21 mouse cellular contexts compared by ENCODE assay signal in genomic region chr6:33792604-33793003, GRCm38 (mm10).
A peak's percentile ranks its signal among the peaks of the same experiment; 100 is the strongest.
DNase-seq lines count a peak whose midpoint lies in the region; ATAC-seq lines count a peak whose summit lies in the region.
"Had no signal": no experiment of that assay in that cellular context is flagged by ENCODE, and none has a peak within 500 bp of the region (broad histone marks: within the 10 kb centered on the region; RNA-seq: fewer than 3 reads in every experiment).

No protein-coding gene starts in this region.

- no peak overlapping the region for H3K9ac ChIP-seq in hindbrain, embryonic 14.5 days
- H3K9ac ChIP-seq: heart, embryonic 12.5 days; hindbrain, embryonic 15.5 days; midbrain, embryonic 12.5 days; neural tube, embryonic 13.5 days had no signal

- 92% methylated on average over 2 of the region's 2 CpGs for WGBS in hindbrain, embryonic 14.5 days

- no peaks in the 10 kb centered on the region for H3K9me3 ChIP-seq in hindbrain, embryonic 14.5 days (ENCODE audit: control insufficient read depth, low read length)
- H3K9me3 ChIP-seq: heart, embryonic 12.5 days; hindbrain, embryonic 15.5 days; midbrain, embryonic 12.5 days; neural tube, embryonic 13.5 days had no signal

- no peaks in the 10 kb centered on the region for H3K27me3 ChIP-seq in hindbrain, embryonic 14.5 days (ENCODE audit: control insufficient read depth, insufficient read depth, low read length)
- H3K27me3 ChIP-seq: heart, embryonic 12.5 days; hindbrain, embryonic 15.5 days; midbrain, embryonic 12.5 days; neural tube, embryonic 13.5 days had no signal

- H3K4me3 ChIP-seq in hindbrain, embryonic 14.5 days (replicated peaks; ENCODE audit: low read length): no peak overlapping the region
- H3K4me3 ChIP-seq: heart, embryonic 12.5 days; hindbrain, embryonic 15.5 days; midbrain, embryonic 12.5 days; neural tube, embryonic 13.5 days had no signal

- ATAC-seq in hindbrain, embryonic 14.5 days (ENCODE audit: low FRiP score): no peak
- ATAC-seq: CD4-positive, CD25-positive, alpha-beta regulatory T cell, adult 4 months; intestine, embryonic 16.5 days; lung, postnatal 0 days had no signal

- H3K4me1 ChIP-seq in hindbrain, embryonic 14.5 days (replicated peaks; ENCODE audit: control insufficient read depth, insufficient read depth, low read length): no peaks in the 10 kb centered on the region
- H3K4me1 ChIP-seq: heart, embryonic 12.5 days; hindbrain, embryonic 15.5 days had no signal

- no peaks in the 10 kb centered on the region for H3K36me3 ChIP-seq in hindbrain, embryonic 14.5 days (replicated peaks; ENCODE audit: control insufficient read depth, insufficient read depth)
- H3K36me3 ChIP-seq: heart, embryonic 12.5 days; hindbrain, embryonic 15.5 days; midbrain, embryonic 12.5 days; neural tube, embryonic 13.5 days had no signal

- H3K4me2 ChIP-seq in hindbrain, embryonic 14.5 days (replicated peaks): no peak overlapping the region
- H3K4me2 ChIP-seq: heart, embryonic 12.5 days; hindbrain, embryonic 15.5 days; midbrain, embryonic 12.5 days; neural tube, embryonic 13.5 days had no signal

- H3K27ac ChIP-seq in hindbrain, embryonic 14.5 days: no peak overlapping the region
- H3K27ac ChIP-seq: hindbrain, embryonic 15.5 days; midbrain, embryonic 12.5 days; neural tube, embryonic 13.5 days had no signal

- peak; percentile 53 to 74 for DNase-seq in adrenal gland, adult (ENCODE audit: inconsistent age in 2 of 2, low spot score in 1 of 2)
- no peak for DNase-seq in adrenal gland, postnatal 4 days (ENCODE audit: low spot score in 2 of 2)
- DNase-seq in gastrocnemius, postnatal 25 days: peak; percentile 14
- DNase-seq in gastrocnemius, postnatal 4 days (ENCODE audit: low spot score in 2 of 2): no peak
- peak; percentile 16 for DNase-seq in 416B (ENCODE audit: low read depth)
- DNase-seq in kidney, postnatal 14 days: peak; percentile 8
- no peak for DNase-seq in hindbrain, embryonic 14.5 days (ENCODE audit: low spot score)
- DNase-seq in cerebellum, adult 11 months: no peak
- DNase-seq: cerebellum, adult 18-20 months; cerebellum, postnatal 36 days; heart, adult 11 months; liver; right cerebral cortex, adult 18-20 months; thymus, postnatal 25 days had no signal

Comparison
In these comparisons a context has a peak if more than half of its experiments do, and no peak if none do; other contexts are left out.
1. DNase-seq: peak in adrenal gland, adult (2 of 2), gastrocnemius, postnatal 25 days (single experiment), 416B (single experiment) and kidney, postnatal 14 days (single experiment); none in adrenal gland, postnatal 4 days (0 of 2), gastrocnemius, postnatal 4 days (0 of 2), hindbrain, embryonic 14.5 days (single experiment) and cerebellum, adult 11 months (single experiment).